In genomic region chr7:25246079-25246758, GRCm38 (mm10) we compare ENCODE assay signal across 8 mouse cellular contexts. TPM values are rescaled to one million over a fixed set of nuclear protein-coding genes. Genes with fewer than 3 reads are reported as not detected.
A peak's percentile ranks its signal among the peaks of the same experiment; 100 is the strongest.
DNase-seq lines count a peak whose midpoint lies in the region; ATAC-seq and TF ChIP-seq lines count a peak whose summit lies in the region.

No protein-coding gene starts in this region.

- DNase-seq in cerebellum, adult 2 months: peak; percentile 53 to 63
- peak; percentile 71 for DNase-seq in Muller cell, postnatal 12 days (ENCODE audit: inconsistent ontology term)
- DNase-seq in forebrain, postnatal 0 days: peak; percentile 54
- DNase-seq in kidney, adult 2 months: peak; percentile 76
- no peak for DNase-seq in embryo, embryonic 9.5 days (ENCODE audit: extremely low spot score)

- H3K9ac ChIP-seq in forebrain, postnatal 0 days: peak overlapping the region; percentile 69
- H3K9ac ChIP-seq in limb, embryonic 15.5 days: no peak overlapping the region
- H3K9ac ChIP-seq in neural tube, embryonic 15.5 days (replicated peaks): peak overlapping the region; percentile 23; the same call in 1 of the 2 replicates

- ATAC-seq in cerebellum, adult (ENCODE audit: insufficient number of reproducible peaks, low FRiP score, low TSS enrichment): no peak
- no peak for ATAC-seq in forebrain, postnatal 0 days
- ATAC-seq in limb, embryonic 15.5 days (ENCODE audit: insufficient number of reproducible peaks, low FRiP score, low TSS enrichment, low read depth): no peak
- ATAC-seq in neural tube, embryonic 15.5 days (ENCODE audit: low FRiP score): no peak

- H3K36me3 ChIP-seq in forebrain, postnatal 0 days (ENCODE audit: insufficient read depth): peaks cover 11% of the 10 kb centered on the region; the same call in 1 of the 2 replicates
- H3K36me3 ChIP-seq in kidney, adult 2 months (ENCODE audit: control insufficient read depth, insufficient read depth, low read length): peaks cover 2% of the 10 kb centered on the region; the same call in 1 of the 2 replicates
- peaks cover 42% of the 10 kb centered on the region for H3K36me3 ChIP-seq in limb, embryonic 15.5 days
- no peaks in the 10 kb centered on the region for H3K36me3 ChIP-seq in neural tube, embryonic 15.5 days

- peak overlapping the region; percentile 85 for H3K4me2 ChIP-seq in forebrain, postnatal 0 days (ENCODE audit: low read depth)
- H3K4me2 ChIP-seq in limb, embryonic 15.5 days: peak overlapping the region; percentile 88
- H3K4me2 ChIP-seq in neural tube, embryonic 15.5 days: peak overlapping the region; percentile 96

- no peak for TF ChIP-seq POLR2A in cerebellum, adult 2 months (IDR thresholded peaks at IDR 0.05; ENCODE audit: borderline replicate concordance, insufficient read depth, low read length)
- no peak for TF ChIP-seq POLR2A in kidney, adult 2 months (IDR thresholded peaks at IDR 0.05; ENCODE audit: low read depth, low read length)

- no peaks in the 10 kb centered on the region for H3K9me3 ChIP-seq in forebrain, postnatal 0 days (ENCODE audit: low read length)
- H3K9me3 ChIP-seq in limb, embryonic 15.5 days: no peaks in the 10 kb centered on the region
- no peaks in the 10 kb centered on the region for H3K9me3 ChIP-seq in neural tube, embryonic 15.5 days (replicated peaks)

- no peak overlapping the region for H3K4me3 ChIP-seq in cerebellum, adult 2 months (replicated peaks; ENCODE audit: insufficient read depth, low read depth, low read length)
- peak overlapping the region; percentile 87; the same call in 1 of the 2 replicates for H3K4me3 ChIP-seq in forebrain, postnatal 0 days (ENCODE audit: low read depth, low read length)
- H3K4me3 ChIP-seq in kidney, adult 2 months (ENCODE audit: insufficient read depth, low read depth, low read length): no peak overlapping the region
- H3K4me3 ChIP-seq in limb, embryonic 15.5 days: peak overlapping the region; percentile 95
- H3K4me3 ChIP-seq in neural tube, embryonic 15.5 days (replicated peaks): peak overlapping the region; percentile 12

- 32% methylated on average over 20 of the region's 20 CpGs for WGBS in cerebellum, adult 2 months
- 47% methylated on average over 20 of the region's 20 CpGs for WGBS in forebrain, postnatal 0 days
- WGBS in kidney, adult 2 months: 28% methylated on average over 20 of the region's 20 CpGs
- 40% methylated on average over 20 of the region's 20 CpGs for WGBS in limb, embryonic 15.5 days
- 52% methylated on average over 20 of the region's 20 CpGs for WGBS in neural tube, embryonic 15.5 days

- no peaks in the 10 kb centered on the region for H3K27me3 ChIP-seq in cerebellum, adult 2 months (ENCODE audit: control insufficient read depth, insufficient read depth, low read length)
- no peaks in the 10 kb centered on the region for H3K27me3 ChIP-seq in forebrain, postnatal 0 days (ENCODE audit: insufficient read depth, low read length)
- H3K27me3 ChIP-seq in kidney, adult 2 months (replicated peaks; ENCODE audit: control insufficient read depth, insufficient read depth, low read length): no peaks in the 10 kb centered on the region
- H3K27me3 ChIP-seq in limb, embryonic 15.5 days: no peaks in the 10 kb centered on the region
- no peaks in the 10 kb centered on the region for H3K27me3 ChIP-seq in neural tube, embryonic 15.5 days (replicated peaks)

- H3K4me1 ChIP-seq in cerebellum, adult 2 months (ENCODE audit: control insufficient read depth, insufficient read depth, low read length): peaks cover 13% of the 10 kb centered on the region; the same call in 1 of the 2 replicates
- H3K4me1 ChIP-seq in forebrain, postnatal 0 days (ENCODE audit: insufficient read depth): peaks cover 27% of the 10 kb centered on the region
- peaks cover 19% of the 10 kb centered on the region for H3K4me1 ChIP-seq in kidney, adult 2 months (ENCODE audit: control insufficient read depth, insufficient read depth, low read length)
- peaks cover 60% of the 10 kb centered on the region for H3K4me1 ChIP-seq in limb, embryonic 15.5 days
- H3K4me1 ChIP-seq in neural tube, embryonic 15.5 days: peaks cover 65% of the 10 kb centered on the region

- H3K27ac ChIP-seq in cerebellum, adult 2 months (ENCODE audit: insufficient read depth, low read length): no peak overlapping the region
- H3K27ac ChIP-seq in forebrain, postnatal 0 days (ENCODE audit: low read depth, low read length): peak overlapping the region; percentile 96
- H3K27ac ChIP-seq in kidney, adult 2 months (ENCODE audit: insufficient read depth, low read depth, low read length): peak overlapping the region; percentile 72
- peak overlapping the region; percentile 99 for H3K27ac ChIP-seq in limb, embryonic 15.5 days
- peak overlapping the region; percentile 90 for H3K27ac ChIP-seq in neural tube, embryonic 15.5 days (replicated peaks)

- TF ChIP-seq CTCF in cerebellum, adult 2 months (IDR thresholded peaks at IDR 0.05; ENCODE audit: borderline replicate concordance, insufficient read depth, low read depth, low read length): no peak
- TF ChIP-seq CTCF in forebrain, postnatal 0 days (IDR thresholded peaks at IDR 0.05; ENCODE audit: low read depth): no peak
- no peak for TF ChIP-seq CTCF in kidney, adult 2 months (conservative IDR thresholded peaks at IDR 0.05; ENCODE audit: insufficient read depth, insufficient read length, low read depth, low read length)

RNA-seq across cellular contexts. Expression of gene Erf, which starts 4.3 kb away (rescaled TPM):
- polyA plus RNA-seq in cerebellum, adult 2 months (2012; rRNA removed): 14.3 and 14.8 TPM in 2 replicates
- 11.8 and 16.5 TPM in 2 replicates for total RNA-seq in forebrain, postnatal 0 days (2014; rRNA removed)
- polyA plus RNA-seq in forebrain, postnatal 0 days (2015; fragmentation: Nextera tagmentation; extraction: Ambion mirVana): 3.7 and 4.5 TPM in 2 replicates
- 37.0 and 46.2 TPM in 2 replicates for polyA plus RNA-seq in kidney, adult 2 months (2012; rRNA removed)
- 20.8 and 24.4 TPM in 2 replicates for polyA plus RNA-seq in limb, embryonic 15.5 days (2015; fragmentation: Nextera tagmentation; extraction: Ambion mirVana)
- polyA plus RNA-seq in neural tube, embryonic 15.5 days (2015; fragmentation: Nextera tagmentation; extraction: Ambion mirVana): 3.7 and 6.5 TPM in 2 replicates

RNA-seq across cellular contexts. Expression of gene Gsk3a, which starts 8.6 kb away (rescaled TPM):
- polyA plus RNA-seq in cerebellum, adult 2 months (2012; rRNA removed): 226 and 230 TPM in 2 replicates
- 150 and 154 TPM in 2 replicates for total RNA-seq in forebrain, postnatal 0 days (2014; rRNA removed)
- polyA plus RNA-seq in forebrain, postnatal 0 days (2015; fragmentation: Nextera tagmentation; extraction: Ambion mirVana): 21.0 and 21.5 TPM in 2 replicates
- polyA plus RNA-seq in kidney, adult 2 months (2012; rRNA removed): 127 and 128 TPM in 2 replicates
- polyA plus RNA-seq in limb, embryonic 15.5 days (2015; fragmentation: Nextera tagmentation; extraction: Ambion mirVana): 8.2 and 10.0 TPM in 2 replicates
- 16.0 and 16.3 TPM in 2 replicates for polyA plus RNA-seq in neural tube, embryonic 15.5 days (2015; fragmentation: Nextera tagmentation; extraction: Ambion mirVana)

RNA-seq across cellular contexts. Expression of gene Cic, which starts 21.3 kb away (rescaled TPM):
- 121 and 124 TPM in 2 replicates for polyA plus RNA-seq in cerebellum, adult 2 months (2012; rRNA removed)
- total RNA-seq in forebrain, postnatal 0 days (2014; rRNA removed): 119 and 121 TPM in 2 replicates
- 25.4 and 31.3 TPM in 2 replicates for polyA plus RNA-seq in forebrain, postnatal 0 days (2015; fragmentation: Nextera tagmentation; extraction: Ambion mirVana)
- 41.8 and 41.9 TPM in 2 replicates for polyA plus RNA-seq in kidney, adult 2 months (2012; rRNA removed)
- polyA plus RNA-seq in limb, embryonic 15.5 days (2015; fragmentation: Nextera tagmentation; extraction: Ambion mirVana): 40.3 and 42.5 TPM in 2 replicates
- polyA plus RNA-seq in neural tube, embryonic 15.5 days (2015; fragmentation: Nextera tagmentation; extraction: Ambion mirVana): 33.3 and 37.2 TPM in 2 replicates

RNA-seq across cellular contexts. Expression of gene Zfp526, which starts 25.0 kb away (rescaled TPM):
- polyA plus RNA-seq in cerebellum, adult 2 months (2012; rRNA removed): 9.2 and 10.9 TPM in 2 replicates
- total RNA-seq in forebrain, postnatal 0 days (2014; rRNA removed): 5.0 and 8.3 TPM in 2 replicates
- 0.59 and 0.98 TPM in 2 replicates for polyA plus RNA-seq in forebrain, postnatal 0 days (2015; fragmentation: Nextera tagmentation; extraction: Ambion mirVana)
- 8.9 and 10.8 TPM in 2 replicates for polyA plus RNA-seq in kidney, adult 2 months (2012; rRNA removed)
- 2.7 and 2.8 TPM in 2 replicates for polyA plus RNA-seq in limb, embryonic 15.5 days (2015; fragmentation: Nextera tagmentation; extraction: Ambion mirVana)
- 1.7 and 2.3 TPM in 2 replicates for polyA plus RNA-seq in neural tube, embryonic 15.5 days (2015; fragmentation: Nextera tagmentation; extraction: Ambion mirVana)

RNA-seq across cellular contexts. Expression of gene Dedd2, which starts 25.8 kb away (rescaled TPM):
- 29.0 and 29.6 TPM in 2 replicates for polyA plus RNA-seq in cerebellum, adult 2 months (2012; rRNA removed)
- total RNA-seq in forebrain, postnatal 0 days (2014; rRNA removed): 23.4 and 25.3 TPM in 2 replicates
- polyA plus RNA-seq in forebrain, postnatal 0 days (2015; fragmentation: Nextera tagmentation; extraction: Ambion mirVana): 14.9 and 17.3 TPM in 2 replicates
- 34.8 and 43.7 TPM in 2 replicates for polyA plus RNA-seq in kidney, adult 2 months (2012; rRNA removed)
- polyA plus RNA-seq in limb, embryonic 15.5 days (2015; fragmentation: Nextera tagmentation; extraction: Ambion mirVana): 12.2 and 13.6 TPM in 2 replicates
- polyA plus RNA-seq in neural tube, embryonic 15.5 days (2015; fragmentation: Nextera tagmentation; extraction: Ambion mirVana): 16.7 and 17.7 TPM in 2 replicates

Comparison
In these comparisons a context has a peak if more than half of its experiments do, and no peak if none do; other contexts are left out.
1. H3K4me3 ChIP-seq: peak in forebrain, postnatal 0 days (single experiment), limb, embryonic 15.5 days (single experiment) and neural tube, embryonic 15.5 days (single experiment); none in cerebellum, adult 2 months (single experiment) and kidney, adult 2 months (single experiment).
2. Peak in every context shown above with its lines, with median percentiles within 50 percentile points of each other: H3K4me2 ChIP-seq.